Mouse (Mus musculus) gastrocnemius, adult 2 months (tissue): ENCODE data around the gene Clec5a. TPM values are rescaled to one million over a fixed set of nuclear protein-coding genes. Genes with fewer than 3 reads are reported as not detected.
"Not testable (repeated sequence)": the region's sequence is repeated elsewhere in the genome, so short reads cannot be mapped to it uniquely, and the experiment has no call there.

Experiments used
- DNase-seq: peaks from one replicate; pipeline ENCODE4 v3.0.0; 2022
- H3K27ac ChIP-seq: fragments of 200-600 bp; 2 replicates; pipeline ENCODE4 v1.8.1; 2022; ENCODE audit warnings: mild to moderate bottlenecking
- H3K4me3 ChIP-seq: fragments of 200-600 bp; 2 replicates; pipeline ENCODE4 v1.8.1; 2022; ENCODE audit warnings: mild to moderate bottlenecking, moderate library complexity
- CTCF ChIP-seq: fragments of 200-600 bp; IDR thresholded peaks from 2 replicates; pipeline ENCODE4 v1.8.1; 2022; ENCODE audit warnings: antibody characterized with exemption, mild to moderate bottlenecking, moderate library complexity
- intact Hi-C: fragments of 180-260 bp; cut with DNase I; formaldehyde crosslinking; loops from one replicate; pipeline ENCODE4 v1.15.1; 2025
- long read RNA-seq, 2 experiments: library from polyadenylated mRNA; stranded (forward); transcript quantifications; one replicate each; pipeline ENCODE4 v2.0.0; 2021
- total RNA-seq, 2 experiments: library from RNA; stranded (reverse); gene quantifications; 2 replicates each; pipeline ENCODE4 v1.2.3; 2021

Gene Clec5a
- total RNA-seq = under 1 TPM; 0.13 to 0.17 TPM
- long read RNA-seq, experiment 1 = 0 reads
- long read RNA-seq, experiment 2 = 0 reads

GRCm38 (mm10) chr6:40585645-40586044 lies at the start of gene Clec5a:
Gene Clec5a (minus strand): TSS chr6:40585821.
- intact Hi-C loops = no loop called here
- no peak within 1 kb of the TSS; the same call in 1 of the 2 replicates for H3K4me3 ChIP-seq
- no peak for TF ChIP-seq CTCF
- no peak for DNase-seq
- no peak within 1 kb of the TSS for H3K27ac ChIP-seq

- TF ChIP-seq CTCF = no peak
- intact Hi-C loops = no loop called here
Observed at GRCm38 (mm10) chr6:40634640-40635071, 49.0 kb upstream of the Clec5a start.

GRCm38 (mm10) chr6:40628406-40629000 lies 42.9 kb upstream of the Clec5a start, which contains the start of gene Mgam:
Gene Mgam (plus strand): TSS chr6:40628831.
- no peak within 1 kb of the TSS for H3K27ac ChIP-seq
- intact Hi-C loops = no loop called here
- TF ChIP-seq CTCF = no peak
- DNase-seq = no peak
- H3K4me3 ChIP-seq = no peak within 1 kb of the TSS

More at GRCm38 (mm10) chr6:40634640-40635071, 49.0 kb upstream of the Clec5a start:
- H3K4me3 ChIP-seq = no peak overlapping the region
- DNase-seq = no peak
- H3K27ac ChIP-seq = no peak overlapping the region

- intact Hi-C loops = no loop called here
- TF ChIP-seq CTCF = no peak
- Histone ChIP-seq H3K4me3 (no peak overlapping the region), H3K27ac (no peak overlapping the region)
- DNase-seq = no peak
Observed at GRCm38 (mm10) chr6:40626111-40626510, 40.5 kb upstream of the Clec5a start.

- H3K4me3 ChIP-seq = no peak overlapping the region
- no peak overlapping the region for H3K27ac ChIP-seq
- peak; percentile 59 for DNase-seq
- intact Hi-C loops = loop anchor here (2.0 kb wide), 1 partner anchor 71 kb away; no protein-coding TSS in a partner anchor
- peak; percentile 76 for TF ChIP-seq CTCF
Observed at GRCm38 (mm10) chr6:40617965-40618364, 32.3 kb upstream of the Clec5a start.

GRCm38 (mm10) chr6:40613260-40613852 lies 27.7 kb upstream of the Clec5a start, which contains the start of gene Tas2r138:
Gene Tas2r138 (minus strand): TSS chr6:40613310.
- no peak for TF ChIP-seq CTCF
- no peak within 1 kb of the TSS for H3K27ac ChIP-seq
- intact Hi-C loops = no loop called here
- DNase-seq = no peak
- no peak within 1 kb of the TSS for H3K4me3 ChIP-seq

GRCm38 (mm10) chr6:40610244-40610643 lies 24.6 kb upstream of the Clec5a start:
- no peak for DNase-seq
- no peak for TF ChIP-seq CTCF
- Histone ChIP-seq H3K27ac (no peak overlapping the region), H3K4me3 (no peak overlapping the region)
- intact Hi-C loops = no loop called here

GRCm38 (mm10) chr6:40607431-40607830 lies 21.8 kb upstream of the Clec5a start:
- Histone ChIP-seq H3K27ac (no peak overlapping the region), H3K4me3 (no peak overlapping the region)
- intact Hi-C loops = no loop called here
- DNase-seq = no peak
- no peak for TF ChIP-seq CTCF

GRCm38 (mm10) chr6:40598546-40598945 lies 12.9 kb upstream of the Clec5a start:
- intact Hi-C loops, H3K27ac ChIP-seq, H3K4me3 ChIP-seq, DNase-seq: not testable (repeated sequence)

GRCm38 (mm10) chr6:40594804-40595550 lies 9.4 kb upstream of the Clec5a start:
- no peak overlapping the region for H3K4me3 ChIP-seq
- DNase-seq = no peak
- TF ChIP-seq CTCF = no peak
- intact Hi-C loops = no loop called here
- no peak overlapping the region for H3K27ac ChIP-seq

GRCm38 (mm10) chr6:40588346-40588745 lies 2.7 kb upstream of the Clec5a start:
- Histone ChIP-seq H3K27ac (no peak overlapping the region), H3K4me3 (no peak overlapping the region)
- no peak for DNase-seq
- intact Hi-C loops = no loop called here
- TF ChIP-seq CTCF = no peak

GRCm38 (mm10) chr6:40584336-40584735 lies 1.3 kb downstream of the Clec5a start:
- intact Hi-C loops = no loop called here
- TF ChIP-seq CTCF = no peak
- no peak overlapping the region for H3K4me3 ChIP-seq
- no peak for DNase-seq
- H3K27ac ChIP-seq = no peak overlapping the region

GRCm38 (mm10) chr6:40576305-40576704 lies 9.3 kb downstream of the Clec5a start:
- no peak overlapping the region for H3K27ac ChIP-seq
- H3K4me3 ChIP-seq = no peak overlapping the region
- intact Hi-C loops = no loop called here
- no peak for DNase-seq
- TF ChIP-seq CTCF = no peak
